Mouse (Mus musculus) CH12F3 (cell line): ENCODE data around the gene Dlg1.

Experiments used
- in situ Hi-C: fragments of 300-500 bp; cut with MboI; formaldehyde crosslinking; loops from 2 replicates; pipeline ENCODE4 v1.14.3; 2020; ENCODE audit warnings: low sequenced_read_pairs

Dlg1 gene

GRCm38 (mm10) chr16:31654021-31654420, 9.2 kb upstream of the Dlg1 start:
- in situ Hi-C loops, result no loop called here

GRCm38 (mm10) chr16:31655531-31655930, 7.7 kb upstream of the Dlg1 start:
- in situ Hi-C loops, result no loop called here

DNA sequence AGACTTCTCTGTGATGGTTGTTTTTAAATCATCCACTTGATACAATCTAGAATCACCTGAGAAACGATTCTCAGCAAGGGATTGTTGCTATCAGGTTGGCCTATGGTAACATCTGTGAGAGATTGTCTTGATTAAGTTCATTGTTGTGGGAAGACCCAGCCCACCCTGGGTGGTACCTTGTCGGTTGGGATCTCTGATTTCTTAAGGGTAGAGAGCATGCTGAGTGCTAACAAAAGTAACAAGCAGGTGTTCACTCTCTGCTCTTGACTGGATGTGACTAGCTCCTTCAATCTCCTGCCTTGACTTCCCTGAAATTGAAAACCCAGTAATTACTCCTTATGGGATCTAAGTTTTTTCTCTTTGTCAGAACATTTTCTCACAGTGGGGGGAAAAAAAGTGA, 5.7 kb upstream of the Dlg1 start:
- in situ Hi-C loops, result no loop called here

GRCm38 (mm10) chr16:31658539-31659334, 4.5 kb upstream of the Dlg1 start:
- in situ Hi-C loops, result no loop called here

GRCm38 (mm10) chr16:31659453-31659852, 3.8 kb upstream of the Dlg1 start:
- in situ Hi-C loops, result no loop called here

GRCm38 (mm10) chr16:31662556-31663378, 476 bp upstream of the Dlg1 start:
- in situ Hi-C loops, result no loop called here

DNA sequence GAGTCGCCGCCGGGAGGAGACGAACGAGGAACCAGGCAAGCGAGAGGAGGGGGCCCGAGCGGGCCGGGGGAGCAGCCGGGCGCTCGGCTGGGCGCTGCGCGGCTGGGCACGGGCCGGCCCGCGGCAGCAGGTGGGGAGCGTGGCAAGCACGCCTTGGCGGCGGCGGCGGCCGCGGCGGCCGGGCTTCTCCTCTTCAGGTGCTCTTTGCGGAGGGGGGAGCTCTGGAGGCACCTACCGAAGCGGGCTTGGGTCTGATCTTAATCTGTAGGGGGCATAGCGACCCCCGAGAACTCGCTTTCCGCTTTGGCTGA, 999 bp downstream of the Dlg1 start:
- in situ Hi-C loops, result no loop called here

GRCm38 (mm10) chr16:31672202-31672601, 9.0 kb downstream of the Dlg1 start:
- in situ Hi-C loops, result no loop called here

GRCm38 (mm10) chr16:31677463-31677862, 14.2 kb downstream of the Dlg1 start:
- in situ Hi-C loops, result no loop called here

GRCm38 (mm10) chr16:31682291-31682690, 19.0 kb downstream of the Dlg1 start:
- in situ Hi-C loops, result no loop called here

GRCm38 (mm10) chr16:31683670-31684430, 20.6 kb downstream of the Dlg1 start:
- in situ Hi-C loops, result no loop called here

- in situ Hi-C loops, result no loop called here
Observed at GRCm38 (mm10) chr16:31684771-31685170, 21.5 kb downstream of the Dlg1 start.

DNA sequence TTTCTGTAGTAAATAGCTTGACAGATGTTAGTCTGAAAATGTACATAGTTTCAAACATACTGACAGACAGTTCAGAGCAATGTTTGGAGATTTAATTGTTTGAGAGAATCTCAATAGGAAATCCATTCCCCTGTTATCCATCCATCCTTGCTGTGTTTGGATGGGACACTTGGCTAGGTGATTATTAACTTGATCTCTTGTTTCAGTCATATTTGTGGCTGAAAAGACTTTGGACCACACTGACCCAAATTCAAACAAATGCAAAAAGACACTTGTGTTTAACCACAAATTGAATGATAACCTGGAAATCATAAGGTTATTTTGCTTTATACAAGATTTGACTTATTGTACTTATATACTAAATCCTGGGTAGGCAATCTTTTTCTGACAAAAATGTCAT, 24.5 kb downstream of the Dlg1 start:
- in situ Hi-C loops, result no loop called here

DNA sequence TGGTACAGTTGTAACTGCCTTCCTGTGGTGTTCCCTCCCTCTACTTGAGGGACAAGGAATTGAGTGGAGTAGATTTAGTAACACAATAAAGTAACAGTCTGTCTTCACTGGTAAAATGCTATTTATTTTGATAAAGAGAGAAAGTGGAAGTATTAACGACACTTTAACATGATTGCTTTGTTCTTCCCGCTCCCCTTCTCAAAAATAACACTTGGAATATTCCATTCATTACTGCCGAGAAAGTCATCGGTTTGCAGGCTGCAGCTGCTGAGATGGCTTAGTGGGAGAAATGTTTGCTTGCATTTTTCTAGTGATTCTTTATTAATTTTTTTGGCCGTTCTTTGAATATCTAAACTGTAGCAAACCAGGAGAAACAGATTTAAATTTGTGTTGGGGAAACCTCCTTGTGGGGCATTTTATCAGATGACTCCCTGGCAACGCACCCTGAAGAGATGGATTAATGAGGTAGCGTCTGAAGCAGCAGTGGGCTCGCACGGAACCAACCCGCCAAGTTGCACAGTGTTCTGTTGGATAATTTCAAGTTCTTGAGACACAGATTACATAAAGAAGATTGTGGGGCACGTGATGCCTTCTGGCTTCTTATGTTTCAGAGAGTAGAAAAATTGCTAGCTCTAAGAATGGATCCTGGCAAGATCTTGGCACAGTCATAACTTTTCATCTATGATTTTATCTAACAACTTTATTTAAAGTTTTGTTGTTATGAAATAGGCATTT, 32.2 kb downstream of the Dlg1 start:
- in situ Hi-C loops, result no loop called here

DNA sequence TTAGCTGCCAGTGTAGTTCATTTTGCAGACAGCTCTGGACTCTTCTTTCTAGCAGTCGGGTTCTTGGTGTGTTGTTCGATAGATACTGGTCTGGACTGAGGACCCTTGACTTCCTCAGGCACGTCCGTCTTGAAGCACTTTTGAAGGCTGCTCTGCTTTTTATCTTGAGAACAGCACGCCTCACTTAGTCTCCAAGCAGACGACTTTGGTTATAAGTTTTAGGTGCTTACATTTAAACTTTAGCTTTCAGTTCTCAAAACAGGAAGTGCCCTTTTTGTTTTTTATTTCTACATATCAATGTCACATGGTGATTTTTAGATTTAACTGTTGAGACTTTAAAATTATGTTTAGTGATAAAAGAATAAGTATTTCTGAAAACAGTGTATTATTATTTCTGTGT, 33.1 kb downstream of the Dlg1 start:
- in situ Hi-C loops, result no loop called here

DNA sequence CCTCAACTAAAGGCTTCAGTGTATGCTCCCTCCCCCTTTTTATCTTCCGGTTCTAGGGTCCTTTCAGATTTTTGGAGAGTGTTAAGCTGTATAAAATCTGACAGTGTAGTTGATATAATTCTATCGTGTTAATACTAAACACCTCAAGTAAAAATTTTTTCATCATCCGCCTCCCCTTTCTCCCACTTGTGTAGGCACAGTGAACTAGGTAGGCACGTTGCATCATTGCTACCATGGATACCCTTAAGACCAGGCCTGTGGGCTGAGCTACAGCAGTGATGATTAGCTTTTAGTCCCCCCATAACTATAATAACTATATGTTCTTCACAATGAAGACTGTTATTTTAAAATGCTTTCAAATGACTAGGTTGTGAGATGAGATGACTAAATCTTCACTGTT, 34.1 kb downstream of the Dlg1 start:
- in situ Hi-C loops, result no loop called here

GRCm38 (mm10) chr16:31705213-31705612, 42.0 kb downstream of the Dlg1 start:
- in situ Hi-C loops, result no loop called here

DNA sequence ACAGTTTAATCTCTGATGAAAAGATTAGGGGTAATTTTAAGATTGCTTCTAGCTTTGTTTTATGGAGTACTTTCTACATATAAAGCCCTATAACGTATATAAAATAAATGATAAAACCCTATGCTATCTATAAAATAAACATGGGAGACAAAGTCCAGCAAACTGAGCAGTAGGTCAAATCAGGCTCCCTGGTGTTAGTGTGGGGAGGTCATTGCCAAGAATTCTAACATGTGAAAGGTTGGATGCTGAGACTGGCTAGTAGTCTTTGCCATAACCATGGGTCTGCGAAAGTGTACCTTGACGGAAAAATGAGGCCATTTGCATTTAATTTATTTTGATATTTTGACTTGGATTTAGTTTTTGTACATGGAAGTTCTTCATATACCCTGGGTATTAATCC, 42.7 kb downstream of the Dlg1 start:
- in situ Hi-C loops, result no loop called here

DNA sequence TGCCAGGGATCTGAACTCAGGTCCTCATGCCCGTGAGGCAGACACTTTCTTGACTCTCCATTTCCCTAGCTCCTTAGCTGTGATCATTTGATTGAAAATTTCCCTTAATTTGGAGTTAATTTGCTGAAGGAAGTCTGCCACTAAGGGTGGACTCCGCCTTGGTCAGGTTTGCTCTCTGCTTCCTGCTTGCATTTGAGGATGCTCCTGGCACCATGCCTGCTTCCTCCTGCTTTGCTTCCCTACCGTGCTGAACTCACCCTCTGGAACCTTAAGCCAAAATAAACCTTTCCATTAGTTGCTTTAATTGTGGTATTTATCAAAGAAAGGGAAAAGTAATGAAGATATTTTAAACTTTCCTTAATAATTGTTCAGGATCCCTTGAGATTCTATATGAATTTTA, 44.1 kb downstream of the Dlg1 start:
- in situ Hi-C loops, result no loop called here

- in situ Hi-C loops, result loop anchor here (10.0 kb wide), 1 partner anchor 268 kb away; no protein-coding TSS in a partner anchor
Observed at GRCm38 (mm10) chr16:31722991-31723390, 59.7 kb downstream of the Dlg1 start.

GRCm38 (mm10) chr16:31724121-31724520, 60.9 kb downstream of the Dlg1 start:
- in situ Hi-C loops, result loop anchor here (10.0 kb wide), 1 partner anchor 269 kb away; no protein-coding TSS in a partner anchor
